Mouse (Mus musculus) adrenal gland, adult (tissue): Measurements from ENCODE around the gene Lamc3.

ENCODE experiments used
- DNase-seq, 2 experiments: peaks; one replicate each; pipeline ENCODE4 v3.0.0; 2022 to 2023; ENCODE audit warnings: low spot score in 1 of 2; ENCODE audit not compliant: inconsistent age in 2 of 2

The Lamc3 gene

GRCm38 (mm10) chr2:31887030-31887429 lies at the start of gene Lamc3:
Gene Lamc3, plus strand, starts transcription at chr2:31887291.
- DNase-seq: peak; percentile 67 to 77

GRCm38 (mm10) chr2:31838868-31839267 lies 48.2 kb upstream of the Lamc3 start:
- no peak for DNase-seq

GRCm38 (mm10) chr2:31844729-31845136 lies 42.4 kb upstream of the Lamc3 start:
- DNase-seq: no peak

- DNase-seq: no peak
These were observed 41.6 kb upstream of the Lamc3 start for GRCm38 (mm10) chr2:31845512-31845895.

GRCm38 (mm10) chr2:31845896-31846691 lies 41.0 kb upstream of the Lamc3 start, which contains the start of gene Fibcd1:
Gene Fibcd1, minus strand, starts transcription at chr2:31846005.
- peak in 1 of 2 experiments; percentile 47 for DNase-seq

- DNase-seq: no peak
These were observed 40.1 kb upstream of the Lamc3 start for GRCm38 (mm10) chr2:31846692-31847660.

GRCm38 (mm10) chr2:31847908-31848307 lies 39.2 kb upstream of the Lamc3 start:
- peak; percentile 14 to 56 for DNase-seq

GRCm38 (mm10) chr2:31850141-31850540 lies 37.0 kb upstream of the Lamc3 start:
- DNase-seq: peak in 1 of 2 experiments; percentile 37

GRCm38 (mm10) chr2:31855991-31856390 lies 31.1 kb upstream of the Lamc3 start:
- DNase-seq: no peak

GRCm38 (mm10) chr2:31857180-31857579 lies 29.9 kb upstream of the Lamc3 start:
- DNase-seq: no peak

GRCm38 (mm10) chr2:31858500-31858899 lies 28.6 kb upstream of the Lamc3 start:
- DNase-seq: no peak

- DNase-seq: no peak
These were observed 24.2 kb upstream of the Lamc3 start for GRCm38 (mm10) chr2:31862919-31863318.

- DNase-seq: no peak
These were observed 23.3 kb upstream of the Lamc3 start for GRCm38 (mm10) chr2:31863766-31864165.

- no peak for DNase-seq
These were observed 22.2 kb upstream of the Lamc3 start for GRCm38 (mm10) chr2:31864891-31865290.

- DNase-seq: no peak
These were observed 21.8 kb upstream of the Lamc3 start for GRCm38 (mm10) chr2:31865322-31865721.

- DNase-seq: no peak
These were observed 21.3 kb upstream of the Lamc3 start for GRCm38 (mm10) chr2:31865794-31866193.

- DNase-seq: no peak
These were observed 19.1 kb upstream of the Lamc3 start for GRCm38 (mm10) chr2:31867773-31868537.

- DNase-seq: no peak
These were observed 18.4 kb upstream of the Lamc3 start for GRCm38 (mm10) chr2:31868538-31869164.

GRCm38 (mm10) chr2:31869692-31870091 lies 17.4 kb upstream of the Lamc3 start:
- DNase-seq: no peak

- DNase-seq: no peak
These were observed 16.4 kb upstream of the Lamc3 start for GRCm38 (mm10) chr2:31870683-31871082.
